Mouse (Mus musculus) heart, embryonic 16.5 days (tissue): ENCODE data around the gene Mob3a. TPM values are rescaled to one million over a fixed set of nuclear protein-coding genes. Genes with fewer than 3 reads are reported as not detected.
"Not testable (repeated sequence)": the region's sequence is repeated elsewhere in the genome, so short reads cannot be mapped to it uniquely, and the experiment has no call there.

Source experiments
- ATAC-seq: fragments of 200-750 bp; cut with Nextera tagmentation; replicated peaks from 2 replicates; pipeline ENCODE4 v1.8.0; 2017; ENCODE audit warnings: moderate number of reproducible peaks; ENCODE audit not compliant: insufficient read depth, low FRiP score; ENCODE audit errors: extremely low read depth
- H3K27ac ChIP-seq: fragments of 300-500 bp; sonication (generic); 2 replicates; pipeline ENCODE4 v1.5.1; 2014; ENCODE audit warnings: mild to moderate bottlenecking, low read length, control low read depth, moderate library complexity
- H3K27me3 ChIP-seq: fragments of 300-500 bp; sonication (generic); 2 replicates; pipeline ENCODE4 v1.6.1; 2014; ENCODE audit warnings: low read length, mixed read lengths; ENCODE audit not compliant: control insufficient read depth, insufficient read depth
- H3K36me3 ChIP-seq: fragments of 300-500 bp; sonication (generic); 2 replicates; pipeline ENCODE4 v1.6.1; 2014; ENCODE audit not compliant: control insufficient read depth, insufficient read depth
- H3K4me1 ChIP-seq: fragments of 300-500 bp; sonication (generic); 2 replicates; pipeline ENCODE4 v1.6.1; 2014; ENCODE audit warnings: low read length, mixed read lengths; ENCODE audit not compliant: control insufficient read depth, insufficient read depth
- H3K4me2 ChIP-seq: fragments of 300-500 bp; sonication (generic); 2 replicates; pipeline ENCODE4 v1.6.1; 2014; ENCODE audit warnings: low read depth, mild to moderate bottlenecking, control low read depth, low read length
- H3K4me3 ChIP-seq: fragments of 300-500 bp; sonication (generic); 2 replicates; pipeline ENCODE4 v1.5.1; 2014; ENCODE audit warnings: mild to moderate bottlenecking, control low read depth, low read length
- H3K9ac ChIP-seq: fragments of 300-500 bp; sonication (generic); 2 replicates; pipeline ENCODE4 v1.6.1; 2014; ENCODE audit warnings: low read length, control low read depth
- H3K9me3 ChIP-seq: fragments of 300-500 bp; sonication (generic); replicated peaks from 2 replicates; pipeline ENCODE4 v1.6.1; 2016; ENCODE audit warnings: low read length; ENCODE audit not compliant: control insufficient read depth
- WGBS: fragments of 180-500 bp; shearing (Covaris S2); extraction: QIAGEN DNeasy Blood & Tissue Kit; methylation state at CpG from one replicate; pipeline ENCODE4 v1.1.7; 2014; 5-methylcytosine and 5-hydroxymethylcytosine counted together
- polyA plus RNA-seq: library from polyadenylated mRNA; unstranded; fragments of >200 nt; fragmentation: Nextera tagmentation; extraction: Ambion mirVana; gene quantifications from 2 replicates; pipeline ENCODE4 v1.2.1, GENCODE M21; 2015

Mob3a gene
- polyA plus RNA-seq, 1 experiment from 2014 or later: 33.4 TPM

- 79% methylated on average over 6 of the region's 6 CpGs for WGBS
- no peak overlapping the region for H3K9ac ChIP-seq
- H3K36me3 ChIP-seq: no peaks in the 10 kb centered on the region
- H3K27me3 ChIP-seq: no peaks in the 10 kb centered on the region
- no peak overlapping the region for H3K4me3 ChIP-seq
- peaks cover 29% of the 10 kb centered on the region for H3K4me1 ChIP-seq
- no peaks in the 10 kb centered on the region for H3K9me3 ChIP-seq
- H3K27ac ChIP-seq: no peak overlapping the region
- no peak for ATAC-seq
- peak overlapping the region; percentile 92; the same call in 1 of the 2 replicates for H3K4me2 ChIP-seq
These were observed 46.9 kb downstream of the Mob3a start for GRCm38 (mm10) chr10:80654866-80655265.

- Histone ChIP-seq H3K9ac (0 out of 2 replicates have a peak overlapping the region, but pooled peaks have one; percentile 7), H3K36me3 (no peaks in the 10 kb centered on the region), H3K4me3 (no peak overlapping the region), H3K4me1 (peaks cover 26% of the 10 kb centered on the region), H3K4me2 (no peak overlapping the region), H3K27me3 (no peaks in the 10 kb centered on the region), H3K9me3 (no peaks in the 10 kb centered on the region), H3K27ac (no peak overlapping the region)
- no peak for ATAC-seq
- 72% methylated on average over 6 of the region's 6 CpGs for WGBS
These were observed 48.5 kb downstream of the Mob3a start for GRCm38 (mm10) chr10:80653156-80653720.

- 83% methylated on average over 10 of the region's 10 CpGs for WGBS
- ATAC-seq: no peak
- Histone ChIP-seq H3K27me3 (no peaks in the 10 kb centered on the region), H3K9ac (no peak overlapping the region), H3K27ac (no peak overlapping the region), H3K9me3 (no peaks in the 10 kb centered on the region), H3K4me3 (no peak overlapping the region), H3K4me1 (peaks cover 18% of the 10 kb centered on the region), H3K36me3 (peaks cover 19% of the 10 kb centered on the region), H3K4me2 (no peak overlapping the region)
These were observed 51.4 kb downstream of the Mob3a start for GRCm38 (mm10) chr10:80650392-80650791.

- 86% methylated on average over 6 of the region's 6 CpGs for WGBS
- H3K9me3 ChIP-seq, H3K4me2 ChIP-seq, H3K27me3 ChIP-seq, H3K4me3 ChIP-seq, H3K27ac ChIP-seq, H3K9ac ChIP-seq, ATAC-seq: not testable (repeated sequence)
- Histone ChIP-seq H3K36me3 (peaks cover 23% of the 10 kb centered on the region), H3K4me1 (peaks cover 13% of the 10 kb centered on the region)
These were observed 51.9 kb downstream of the Mob3a start for GRCm38 (mm10) chr10:80649910-80650309.

- Histone ChIP-seq H3K27me3 (no peaks in the 10 kb centered on the region), H3K9ac (no peak overlapping the region), H3K9me3 (no peaks in the 10 kb centered on the region), H3K4me1 (no peaks in the 10 kb centered on the region), H3K36me3 (peaks cover 51% of the 10 kb centered on the region), H3K4me2 (no peak overlapping the region), H3K4me3 (no peak overlapping the region), H3K27ac (no peak overlapping the region)
- ATAC-seq: no peak
- 92% methylated on average over 10 of the region's 10 CpGs for WGBS
These were observed 54.8 kb downstream of the Mob3a start for GRCm38 (mm10) chr10:80646936-80647335.

- WGBS: 79% methylated on average over 6 of the region's 6 CpGs
These were observed 66.4 kb downstream of the Mob3a start for GRCm38 (mm10) chr10:80635345-80635744.

More at GRCm38 (mm10) chr10:80635345-80635744, 66.4 kb downstream of the Mob3a start:
- Histone ChIP-seq H3K4me1 (no peaks in the 10 kb centered on the region), H3K27me3 (no peaks in the 10 kb centered on the region), H3K4me2 (no peak overlapping the region), H3K9me3 (no peaks in the 10 kb centered on the region), H3K27ac (no peak overlapping the region), H3K9ac (no peak overlapping the region), H3K4me3 (no peak overlapping the region), H3K36me3 (peaks cover 49% of the 10 kb centered on the region)
- no peak for ATAC-seq

Other genes with a start within 250 kb of the Mob3a start
- not detected in 2 replicates for gene Onecut3, start 207.1 kb downstream of the Mob3a start, polyA plus RNA-seq
- 0.03 and 0.04 TPM in 2 replicates for gene Atp8b3, start 162.9 kb downstream of the Mob3a start, polyA plus RNA-seq
- gene Rexo1, start 140.4 kb downstream of the Mob3a start, polyA plus RNA-seq: 15.0 and 16.5 TPM in 2 replicates
- 5.8 and 6.0 TPM in 2 replicates for gene Klf16, start 124.7 kb downstream of the Mob3a start, polyA plus RNA-seq
- 79.5 and 91.7 TPM in 2 replicates for gene Abhd17a, start 111.6 kb downstream of the Mob3a start, polyA plus RNA-seq
- 60.1 and 68.4 TPM in 2 replicates for gene Scamp4, start 99.1 kb downstream of the Mob3a start, polyA plus RNA-seq
- gene Adat3, start 99.1 kb downstream of the Mob3a start, polyA plus RNA-seq: 3.5 and 4.0 TPM in 2 replicates
- gene Gm49322, start 96.0 kb downstream of the Mob3a start, polyA plus RNA-seq: 2.2 and 2.8 TPM in 2 replicates
- 50.7 and 103 TPM in 2 replicates for gene Csnk1g2, start 79.1 kb downstream of the Mob3a start, polyA plus RNA-seq
- gene Btbd2, start 44.9 kb downstream of the Mob3a start, polyA plus RNA-seq: 41.7 and 58.2 TPM in 2 replicates
- 82.1 and 92.8 TPM in 2 replicates for gene Mknk2, start 23.9 kb downstream of the Mob3a start, polyA plus RNA-seq
- gene Izumo4, start 207 bp upstream of the Mob3a start, polyA plus RNA-seq: 11.2 and 13.2 TPM in 2 replicates
- 45.7 and 49.5 TPM in 2 replicates for gene Ap3d1, start 40.3 kb upstream of the Mob3a start, polyA plus RNA-seq
- gene Dot1l, start 53.2 kb upstream of the Mob3a start, polyA plus RNA-seq: 18.8 and 19.2 TPM in 2 replicates
- gene Sf3a2, start 96.2 kb upstream of the Mob3a start, polyA plus RNA-seq: 42.3 and 47.7 TPM in 2 replicates
- 79.4 and 83.3 TPM in 2 replicates for gene Plekhj1, start 96.6 kb upstream of the Mob3a start, polyA plus RNA-seq
- 0.13 and 0.29 TPM in 2 replicates for gene Amh, start 103.3 kb upstream of the Mob3a start, polyA plus RNA-seq
- gene Jsrp1, start 111.5 kb upstream of the Mob3a start, polyA plus RNA-seq: 5.6 and 6.7 TPM in 2 replicates
- 2,111 and 2,265 TPM in 2 replicates for gene Oaz1, start 124.7 kb upstream of the Mob3a start, polyA plus RNA-seq
- gene Lingo3, start 142.1 kb upstream of the Mob3a start, polyA plus RNA-seq: 0.39 and 0.84 TPM in 2 replicates
- 141 and 148 TPM in 2 replicates for gene Lsm7, start 153.2 kb upstream of the Mob3a start, polyA plus RNA-seq
- 28.4 and 33.2 TPM in 2 replicates for gene Sppl2b, start 153.3 kb upstream of the Mob3a start, polyA plus RNA-seq
- not detected in 2 replicates for gene Tmprss9, start 169.9 kb upstream of the Mob3a start, polyA plus RNA-seq
- gene Timm13, start 199.0 kb upstream of the Mob3a start, polyA plus RNA-seq: 286 and 289 TPM in 2 replicates
- gene Lmnb2, start 216.3 kb upstream of the Mob3a start, polyA plus RNA-seq: 27.5 and 30.0 TPM in 2 replicates
- 33.6 and 34.3 TPM in 2 replicates for gene Gadd45b, start 228.1 kb upstream of the Mob3a start, polyA plus RNA-seq